Mouse (Mus musculus) left cerebral cortex, postnatal 14 days (tissue): ENCODE measurements at regions not wholly inside any gene's neighbourhood (a gene's known extent, or its start where the extent isn't known, plus 50 kb on each side); places are given as distances from the start of the nearest gene placed in this dataset.
A peak's percentile ranks its signal among the peaks of the same experiment; 100 is the strongest.

Experiments used
- DNase-seq, 2 experiments: peaks; one replicate each; pipeline ENCODE4 v3.0.0; 2021 to 2022; ENCODE audit warnings: low spot score in 2 of 2, mixed read lengths in 1 of 2
- intact Hi-C: fragments of 180-260 bp; cut with DNase I; formaldehyde crosslinking; loops from one replicate; pipeline ENCODE4 v1.15.1; 2025

DNA sequence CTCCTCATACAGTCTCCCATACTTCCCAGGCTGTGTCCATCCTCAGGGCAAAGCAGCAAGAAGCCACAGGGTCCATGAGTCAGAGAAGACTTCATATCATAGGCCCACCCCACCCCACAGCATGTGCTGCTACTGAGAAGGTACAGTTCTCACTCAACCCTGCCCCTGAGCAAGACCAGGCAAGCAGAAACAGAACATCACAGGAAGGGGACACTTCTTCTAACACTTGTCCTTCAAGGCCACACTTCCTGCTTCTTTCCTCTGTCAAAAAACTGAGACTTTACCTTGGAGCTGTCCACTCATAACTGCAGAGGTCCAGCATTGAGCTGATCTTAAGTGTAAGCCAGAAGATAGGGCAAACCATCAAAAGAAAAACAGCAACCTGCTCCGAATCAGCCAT, 166.6 kb downstream of the Usp46 start:
- intact Hi-C loops: no loop called here
- DNase-seq: no peak

DNA sequence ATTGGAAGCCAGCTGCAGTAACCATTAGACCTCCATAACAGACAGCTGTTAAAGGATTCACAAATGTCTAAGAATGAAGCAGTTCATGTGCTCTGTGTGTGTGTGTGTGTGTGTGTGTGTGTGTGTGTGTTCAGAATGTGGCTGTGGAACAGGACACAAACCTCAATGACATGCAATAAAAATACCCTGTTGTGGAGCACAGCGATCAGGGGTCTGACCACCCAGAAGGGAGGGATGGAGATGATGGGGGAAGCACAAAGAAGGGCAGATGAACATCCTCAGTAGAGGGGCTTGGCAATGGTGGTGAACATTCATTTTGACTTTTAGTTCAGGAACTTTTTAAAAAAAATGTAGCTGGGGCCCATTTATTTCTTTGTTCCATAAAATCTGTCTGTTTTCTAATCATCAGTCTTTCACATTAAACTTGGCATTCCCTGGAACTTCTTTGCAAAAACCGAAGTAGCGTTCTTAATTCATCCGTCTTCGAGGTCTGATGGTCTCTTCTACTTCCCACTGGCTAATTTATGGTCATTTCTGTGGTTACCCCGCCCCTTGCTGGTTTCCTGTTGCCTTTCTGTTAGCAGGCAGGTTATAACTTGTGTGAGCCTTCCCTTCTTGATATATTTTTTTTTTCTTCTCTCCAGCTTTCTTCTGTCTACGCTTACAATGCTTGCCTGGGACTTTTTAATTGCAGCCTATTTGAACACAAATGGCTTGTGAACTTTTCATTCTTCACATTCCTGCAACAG, 165.6 kb downstream of the Usp46 start:
- intact Hi-C loops: no loop called here
- DNase-seq: no peak

DNA sequence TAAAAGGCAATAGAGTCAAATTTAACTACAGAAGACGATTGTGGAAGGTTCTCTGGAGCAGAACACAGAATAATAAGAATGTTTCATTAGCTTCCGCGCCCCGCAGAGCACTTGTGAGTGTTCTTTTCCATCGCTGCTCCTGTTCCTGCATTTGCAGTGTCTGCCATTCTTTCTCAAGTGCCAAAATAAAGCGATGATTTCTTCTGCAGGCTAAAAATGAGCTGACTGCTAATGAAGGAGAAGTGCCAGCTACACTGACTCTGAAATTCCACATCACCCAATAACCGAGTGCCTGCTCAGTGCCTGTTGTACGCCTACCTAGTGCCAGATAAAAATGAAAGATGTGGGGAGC, 165.0 kb downstream of the Usp46 start:
- peak; percentile 22 to 28 for DNase-seq
- intact Hi-C loops: no loop called here

GRCm38 (mm10) chr5:73904146-73904811, 164.0 kb downstream of the Usp46 start:
- no peak for DNase-seq
- intact Hi-C loops: no loop called here

DNA sequence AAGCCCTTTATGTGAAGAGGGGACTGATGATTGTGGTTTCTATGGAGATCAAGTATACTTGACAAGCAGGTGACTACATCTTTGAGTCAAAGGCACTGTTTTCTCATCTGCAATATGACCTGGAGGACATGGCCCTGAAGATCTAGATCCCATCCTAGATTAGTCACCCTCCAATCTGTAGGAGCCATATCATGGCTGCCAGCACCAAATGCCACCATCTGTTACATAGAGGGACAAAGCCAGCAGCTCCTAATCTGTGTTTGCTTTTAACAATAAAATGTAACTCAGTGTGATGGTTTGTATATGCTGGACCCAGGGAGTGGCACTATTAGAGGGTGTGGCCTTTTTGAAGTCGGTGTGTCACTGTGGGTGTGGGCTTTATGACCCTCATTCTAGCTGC, 156.1 kb downstream of the Usp46 start:
- intact Hi-C loops: no loop called here
- DNase-seq: no peak

GRCm38 (mm10) chr5:73913116-73913515, 155.1 kb downstream of the Usp46 start:
- intact Hi-C loops: no loop called here
- DNase-seq: no peak

DNA sequence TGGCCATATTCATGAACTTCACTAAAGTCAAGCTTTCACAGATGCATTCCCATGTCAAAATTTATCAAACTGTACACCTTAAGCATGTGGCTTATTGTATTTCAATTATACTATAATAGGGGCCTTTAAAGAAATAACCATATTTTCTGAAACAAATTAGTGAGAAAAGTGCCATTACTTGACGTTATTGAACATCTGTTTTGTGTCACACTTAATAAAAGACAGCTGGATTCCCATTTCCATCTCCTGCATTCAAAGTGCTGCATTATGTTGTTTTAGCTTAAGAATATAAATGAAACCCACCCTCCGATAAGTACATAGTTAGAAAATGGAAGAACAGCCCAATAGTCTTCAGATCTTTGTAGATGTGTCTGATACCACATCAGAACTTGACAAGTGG, 150.2 kb downstream of the Usp46 start:
- intact Hi-C loops: no loop called here
- DNase-seq: no peak

GRCm38 (mm10) chr5:73919936-73920335, 148.3 kb downstream of the Usp46 start:
- no peak for DNase-seq
- intact Hi-C loops: no loop called here

DNA sequence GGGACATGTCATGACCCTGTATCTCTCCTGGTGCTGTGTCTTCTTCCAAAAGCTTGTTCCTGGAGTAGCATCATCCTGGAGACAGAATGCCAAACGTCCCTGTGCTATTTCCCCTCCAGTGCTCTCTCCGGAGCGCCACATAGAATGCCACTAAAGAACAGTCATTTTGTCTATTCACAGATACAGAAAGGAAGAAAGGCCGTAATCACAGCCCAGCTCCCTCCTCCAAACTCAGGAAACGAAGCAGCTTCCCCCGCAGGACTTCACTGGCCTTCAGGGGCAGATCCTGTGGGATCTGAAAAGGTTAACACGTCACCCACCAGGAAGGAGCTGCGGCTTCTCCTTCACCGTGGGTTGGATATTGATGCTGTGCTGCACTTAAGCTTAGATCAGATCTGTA, 140.7 kb downstream of the Usp46 start:
- intact Hi-C loops: no loop called here
- no peak for DNase-seq

- intact Hi-C loops: no loop called here
- DNase-seq: no peak
Measured at GRCm38 (mm10) chr5:73928691-73929090, 139.5 kb downstream of the Usp46 start.

DNA sequence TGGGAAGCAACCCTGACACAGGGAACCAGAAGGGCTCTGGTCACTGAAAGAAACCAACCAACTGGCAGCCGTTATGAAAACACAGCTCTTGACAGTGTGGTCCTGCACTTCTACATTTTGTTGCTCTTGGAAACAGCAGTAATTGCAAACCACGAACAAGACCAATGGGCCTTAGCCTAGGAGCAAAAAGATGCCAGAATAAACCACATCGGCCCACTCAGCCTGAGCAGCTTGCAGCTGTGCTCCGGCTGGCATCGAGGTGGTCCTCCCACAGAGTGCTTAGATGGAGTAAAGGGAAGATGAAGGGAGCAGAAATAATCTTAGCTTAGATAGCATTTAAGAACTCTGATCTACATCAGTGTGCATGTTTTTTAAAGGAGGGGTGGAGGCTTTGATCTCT, 138.0 kb downstream of the Usp46 start:
- intact Hi-C loops: no loop called here
- peak; percentile 31 to 43 for DNase-seq

DNA sequence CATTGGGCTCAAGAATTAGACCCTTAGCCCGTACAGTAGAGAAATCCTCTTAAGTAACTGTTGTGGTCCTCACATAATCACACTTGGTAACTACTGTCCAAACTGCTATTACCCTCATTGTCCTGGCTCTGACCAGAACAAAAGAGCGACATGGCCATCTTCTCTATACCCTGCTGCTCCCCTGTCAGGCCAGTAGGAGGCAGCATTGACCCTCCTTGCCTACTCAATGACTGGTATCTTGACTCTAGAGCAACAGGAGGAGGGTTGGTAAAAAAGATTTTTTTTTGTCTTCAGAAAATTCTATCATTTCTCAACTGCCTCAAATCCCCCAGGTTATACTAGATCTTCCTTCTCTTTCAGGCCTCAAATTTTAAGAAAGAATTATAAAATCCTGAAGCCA, 130.4 kb downstream of the Usp46 start:
- intact Hi-C loops: loop anchor here (5.0 kb wide), 1 partner anchor 345 kb away; no protein-coding TSS in a partner anchor
- peak in 1 of 2 experiments; percentile 11 for DNase-seq

- no peak for DNase-seq
- intact Hi-C loops: loop anchor here (5.0 kb wide), 1 partner anchor 344 kb away; no protein-coding TSS in a partner anchor
Measured at GRCm38 (mm10) chr5:73938450-73938849, 129.8 kb downstream of the Usp46 start.

DNA sequence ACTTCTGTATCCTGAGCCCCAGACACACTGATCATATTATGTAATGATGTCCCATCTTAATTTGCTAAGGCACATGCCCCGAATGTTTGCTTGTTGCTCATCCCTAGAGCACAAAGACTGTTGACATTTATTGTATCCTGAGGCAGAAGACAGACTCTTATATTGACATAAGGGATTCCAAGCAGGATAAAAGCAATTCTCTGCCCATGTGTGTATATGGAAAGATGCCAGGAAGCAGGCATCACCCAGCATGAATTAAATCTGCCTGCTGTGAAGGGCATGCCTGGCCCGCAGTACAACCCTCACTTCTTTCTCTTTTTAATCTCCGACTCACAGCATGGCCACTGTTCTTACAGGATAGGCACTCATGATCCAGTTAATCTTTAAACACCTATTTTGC, 125.3 kb downstream of the Usp46 start:
- DNase-seq: no peak
- intact Hi-C loops: no loop called here

DNA sequence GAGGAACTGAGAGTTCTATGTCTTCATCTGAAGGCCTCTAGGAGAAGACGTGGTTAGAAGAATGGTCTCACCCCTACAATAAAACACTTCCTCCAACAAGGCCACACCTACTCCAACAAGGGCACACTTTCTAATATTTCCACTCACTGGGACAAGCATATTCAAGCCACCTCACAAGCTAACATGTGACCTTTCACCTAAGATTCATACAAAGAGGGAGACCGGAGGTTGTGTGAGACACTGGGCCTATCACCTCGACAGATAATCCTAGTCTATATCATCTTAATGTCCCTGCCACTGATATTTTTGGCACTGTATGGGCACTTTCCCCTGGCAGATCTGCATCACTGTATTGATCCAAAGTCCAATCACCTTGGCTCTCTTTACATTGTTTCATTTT, 122.6 kb downstream of the Usp46 start:
- no peak for DNase-seq
- intact Hi-C loops: no loop called here

DNA sequence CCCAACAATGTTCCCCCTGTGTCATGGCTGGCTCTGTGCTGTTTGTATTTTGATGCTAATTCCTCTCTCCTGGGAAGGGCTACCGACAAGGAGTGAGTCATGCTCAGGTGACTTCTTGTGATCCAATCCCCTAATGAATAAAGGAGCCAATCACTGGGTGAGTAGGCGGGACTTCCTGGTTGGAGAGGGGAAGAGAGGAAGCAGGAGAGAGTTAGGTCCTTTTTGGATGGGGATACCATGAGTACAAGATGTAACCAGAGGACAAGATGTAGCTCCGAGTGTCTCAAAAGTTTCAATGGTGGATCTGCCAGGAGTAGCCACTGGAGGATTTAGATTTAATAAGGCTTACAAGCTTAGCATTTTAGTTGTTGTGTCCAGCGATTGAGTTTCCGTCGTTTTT, 122.1 kb downstream of the Usp46 start:
- intact Hi-C loops: no loop called here
- no peak for DNase-seq

DNA sequence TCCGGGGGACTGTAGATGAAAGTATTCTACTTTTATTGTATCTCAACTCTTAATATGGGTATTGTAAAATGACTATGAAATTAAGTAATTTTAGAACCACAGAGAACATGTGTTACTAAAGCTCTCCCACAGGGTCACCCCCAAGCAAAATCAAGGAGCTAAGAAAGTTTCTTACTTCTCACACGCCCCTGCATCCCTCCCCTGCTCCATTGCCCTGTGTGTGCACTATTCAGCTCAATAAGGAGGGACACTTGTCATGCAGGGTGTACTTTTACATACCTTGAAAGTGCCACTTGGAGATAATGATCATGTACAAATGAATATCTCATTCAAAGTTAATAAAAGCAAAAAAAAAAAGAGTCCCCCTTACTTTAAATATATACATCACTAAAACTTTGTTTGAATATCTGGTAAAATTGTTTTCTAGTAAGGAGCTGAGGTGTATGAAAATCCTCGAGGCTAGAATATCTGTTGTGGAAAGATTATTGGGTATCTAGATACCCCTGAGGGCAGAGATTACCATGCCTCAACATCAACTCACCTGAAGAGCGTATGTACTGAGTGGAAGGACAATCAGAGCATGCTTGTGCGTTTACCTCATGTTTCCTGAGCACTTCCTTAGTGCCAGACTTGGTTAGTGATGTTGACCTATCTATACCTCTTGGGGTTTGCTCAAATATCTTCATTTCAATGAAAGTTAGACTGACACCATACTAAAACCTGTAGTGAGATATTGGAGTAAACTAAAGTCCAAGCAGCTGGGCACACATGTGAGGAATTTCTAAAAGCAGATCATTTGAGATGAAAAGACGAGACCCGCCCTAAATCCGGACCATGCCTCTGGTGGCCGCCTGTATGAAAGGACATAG, 120.0 kb downstream of the Usp46 start:
- no peak for DNase-seq
- intact Hi-C loops: no loop called here
